Mouse (Mus musculus) gastrocnemius, postnatal 14 days (tissue): ENCODE measurements at regions not wholly inside any gene's neighbourhood (a gene's known extent, or its start where the extent isn't known, plus 50 kb on each side); places are given as distances from the start of the nearest gene placed in this dataset.

ENCODE experiments used
- DNase-seq: peaks from one replicate; pipeline ENCODE4 v3.0.0; 2021; ENCODE audit warnings: mixed read lengths
- intact Hi-C: fragments of 180-260 bp; cut with DNase I; formaldehyde crosslinking; loops from one replicate; pipeline ENCODE4 v1.15.1; 2025; ENCODE audit warnings: low total_unique reads

DNA sequence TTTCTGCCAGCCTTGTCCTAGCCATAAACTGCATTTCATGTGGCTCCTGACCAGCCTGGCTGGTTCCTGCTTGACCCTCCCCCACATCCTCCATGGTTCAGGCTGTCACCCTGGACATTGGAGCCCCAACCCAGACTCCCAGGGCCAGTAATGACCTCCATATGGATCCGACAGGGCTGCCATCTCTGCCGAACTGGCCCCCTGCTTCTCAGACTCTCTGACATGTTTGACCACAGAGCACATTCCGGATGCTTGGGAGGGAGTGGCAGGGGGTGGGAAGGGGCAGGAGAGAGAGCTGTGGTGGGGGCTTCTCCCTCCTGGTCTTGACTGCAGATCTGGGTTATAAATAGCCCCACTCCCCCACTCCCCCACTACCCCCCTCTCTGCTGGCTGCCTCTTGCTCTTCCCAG, 59.0 kb upstream of the Actrt2 start:
- DNase-seq: peak; percentile 1
- intact Hi-C loops: no loop called here

DNA sequence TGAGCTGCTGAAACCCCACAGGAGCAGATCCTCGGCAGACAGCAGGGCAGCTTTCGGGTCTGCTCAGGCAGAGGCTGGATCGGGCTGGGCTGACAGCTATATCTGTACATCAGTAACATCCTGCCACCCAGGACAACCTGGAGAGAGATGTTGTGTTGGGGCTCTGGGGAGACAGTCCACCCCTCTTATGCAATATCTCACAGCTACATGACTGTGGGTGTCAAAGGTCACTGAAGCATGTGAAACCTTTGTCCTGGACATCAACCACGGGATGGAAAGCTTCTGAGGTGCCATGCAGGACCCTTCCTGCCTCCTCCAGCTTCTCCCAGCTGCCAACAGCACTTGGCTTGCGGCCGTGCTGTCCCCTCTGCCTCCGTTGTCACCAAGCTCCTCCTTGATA, 60.3 kb upstream of the Actrt2 start:
- peak; percentile 1 for DNase-seq
- intact Hi-C loops: no loop called here

- intact Hi-C loops: no loop called here
- DNase-seq: peak; percentile 1
Measured at GRCm38 (mm10) chr4:154730646-154731045, 63.0 kb upstream of the Actrt2 start.

GRCm38 (mm10) chr4:154731345-154731744, 63.7 kb upstream of the Actrt2 start:
- intact Hi-C loops: no loop called here
- no peak for DNase-seq

- DNase-seq: peak; percentile 3
- intact Hi-C loops: no loop called here
Measured at GRCm38 (mm10) chr4:154736071-154736470, 68.4 kb upstream of the Actrt2 start.

DNA sequence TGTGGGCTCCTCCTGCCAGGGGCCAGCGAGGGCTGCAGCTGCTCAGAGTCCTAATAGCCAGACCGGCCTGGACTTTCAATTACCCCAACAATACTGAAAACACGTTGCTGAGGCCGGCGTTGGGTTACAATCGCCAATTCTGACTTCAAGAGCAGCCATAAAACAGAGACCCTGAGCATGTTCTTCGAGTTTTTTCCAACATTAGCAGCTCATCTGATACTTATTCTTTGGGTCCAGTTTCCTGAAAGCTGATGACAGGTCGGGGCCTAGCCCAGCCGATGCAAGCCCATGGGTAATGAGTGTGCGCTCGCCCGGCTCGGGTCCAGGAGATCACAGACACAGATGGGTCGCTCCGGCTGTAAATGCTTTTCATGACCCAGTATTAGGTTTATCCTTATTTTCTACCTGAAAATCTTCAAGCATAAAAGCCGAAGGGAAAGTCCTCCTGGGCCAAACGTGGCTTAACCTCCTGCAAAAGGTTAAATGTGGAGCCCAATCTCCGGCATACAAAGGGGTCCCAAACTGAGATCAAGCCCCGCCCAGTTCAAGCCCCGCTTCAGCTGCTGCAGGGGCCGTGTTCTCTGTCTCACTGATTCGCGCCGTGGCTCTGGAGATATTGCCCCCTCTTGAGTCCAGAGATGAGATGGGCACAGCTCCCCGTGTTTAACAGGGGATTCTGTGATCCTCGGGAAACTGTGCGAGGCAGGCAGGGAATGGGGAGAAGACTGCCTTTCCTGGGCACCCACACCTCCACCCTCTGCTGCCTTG, 73.6 kb upstream of the Actrt2 start:
- intact Hi-C loops: no loop called here

GRCm38 (mm10) chr4:154746323-154747005, 78.8 kb upstream of the Actrt2 start:
- DNase-seq: no peak
- intact Hi-C loops: no loop called here

More for the DNA sequence above, 73.6 kb upstream of the Actrt2 start:
- DNase-seq: peak; percentile 7

GRCm38 (mm10) chr4:154747006-154747343, 79.3 kb upstream of the Actrt2 start:
- intact Hi-C loops: no loop called here

DNA sequence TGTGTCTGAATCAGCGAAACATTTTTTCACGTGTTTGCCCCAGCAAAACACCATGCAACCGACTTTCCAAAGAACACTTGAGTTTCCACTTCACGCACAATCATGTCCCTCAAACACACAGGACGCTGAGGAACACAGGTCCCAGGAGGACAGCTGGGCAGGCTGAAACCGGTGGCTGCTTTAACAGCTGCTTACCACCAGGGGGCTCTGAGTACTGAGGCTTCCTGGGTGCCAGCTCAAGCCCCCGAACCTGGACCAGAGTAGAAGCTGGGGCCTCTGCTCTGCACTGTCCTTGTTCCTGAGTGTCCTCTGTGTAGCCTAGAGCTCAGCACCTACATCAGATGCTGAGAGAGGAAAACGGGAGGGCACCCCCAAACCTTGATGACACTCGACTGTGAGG, 81.5 kb upstream of the Actrt2 start:
- intact Hi-C loops: no loop called here
- DNase-seq: no peak

More at GRCm38 (mm10) chr4:154747006-154747343, 79.3 kb upstream of the Actrt2 start:
- DNase-seq: no peak

- no peak for DNase-seq
- intact Hi-C loops: no loop called here
Measured at GRCm38 (mm10) chr4:154749996-154750395, 82.3 kb upstream of the Actrt2 start.

DNA sequence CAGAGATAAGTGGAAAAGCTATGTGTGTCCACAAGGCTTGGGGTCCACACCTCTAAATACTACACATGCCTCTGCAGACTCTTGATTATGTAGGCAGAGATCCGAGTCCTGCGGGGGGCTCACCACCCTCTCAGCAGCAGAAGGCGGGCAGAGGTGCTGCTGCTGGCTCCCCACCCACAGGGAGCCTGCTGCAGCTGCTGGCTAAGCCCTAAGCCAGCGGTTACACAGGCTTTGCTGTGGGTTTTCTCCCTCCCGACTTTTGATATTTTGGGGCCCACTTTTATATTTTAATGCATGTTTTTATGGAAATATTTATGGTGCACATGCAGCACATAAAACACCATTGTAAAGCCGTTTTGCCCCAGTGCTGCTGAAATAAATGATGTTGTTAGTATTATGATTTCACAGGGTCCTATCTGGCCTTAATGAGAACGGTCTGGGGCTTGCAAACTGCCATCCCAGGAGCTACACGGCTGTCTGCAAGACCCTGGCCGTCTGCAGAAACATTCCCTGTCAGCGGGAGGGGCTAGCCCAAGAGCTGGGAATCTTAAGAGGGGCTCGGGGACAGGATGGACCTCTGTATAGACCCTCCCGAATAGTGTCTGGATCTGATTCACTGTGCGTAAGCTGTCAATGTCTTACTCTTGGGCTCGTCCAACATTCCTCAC, 82.9 kb upstream of the Actrt2 start:
- DNase-seq: no peak
- intact Hi-C loops: no loop called here

GRCm38 (mm10) chr4:154754445-154754844, 82.8 kb upstream of the Ttc34 start:
- intact Hi-C loops: no loop called here
- no peak for DNase-seq

- intact Hi-C loops: no loop called here
- DNase-seq: no peak
Measured at GRCm38 (mm10) chr4:154756740-154757446, 80.4 kb upstream of the Ttc34 start.

GRCm38 (mm10) chr4:154759881-154760280, 77.4 kb upstream of the Ttc34 start:
- intact Hi-C loops: no loop called here
- no peak for DNase-seq

GRCm38 (mm10) chr4:154764238-154764637, 73.0 kb upstream of the Ttc34 start:
- intact Hi-C loops: no loop called here
- DNase-seq: peak; percentile 45

GRCm38 (mm10) chr4:154766158-154766557, 71.1 kb upstream of the Ttc34 start:
- intact Hi-C loops: no loop called here
- DNase-seq: no peak

DNA sequence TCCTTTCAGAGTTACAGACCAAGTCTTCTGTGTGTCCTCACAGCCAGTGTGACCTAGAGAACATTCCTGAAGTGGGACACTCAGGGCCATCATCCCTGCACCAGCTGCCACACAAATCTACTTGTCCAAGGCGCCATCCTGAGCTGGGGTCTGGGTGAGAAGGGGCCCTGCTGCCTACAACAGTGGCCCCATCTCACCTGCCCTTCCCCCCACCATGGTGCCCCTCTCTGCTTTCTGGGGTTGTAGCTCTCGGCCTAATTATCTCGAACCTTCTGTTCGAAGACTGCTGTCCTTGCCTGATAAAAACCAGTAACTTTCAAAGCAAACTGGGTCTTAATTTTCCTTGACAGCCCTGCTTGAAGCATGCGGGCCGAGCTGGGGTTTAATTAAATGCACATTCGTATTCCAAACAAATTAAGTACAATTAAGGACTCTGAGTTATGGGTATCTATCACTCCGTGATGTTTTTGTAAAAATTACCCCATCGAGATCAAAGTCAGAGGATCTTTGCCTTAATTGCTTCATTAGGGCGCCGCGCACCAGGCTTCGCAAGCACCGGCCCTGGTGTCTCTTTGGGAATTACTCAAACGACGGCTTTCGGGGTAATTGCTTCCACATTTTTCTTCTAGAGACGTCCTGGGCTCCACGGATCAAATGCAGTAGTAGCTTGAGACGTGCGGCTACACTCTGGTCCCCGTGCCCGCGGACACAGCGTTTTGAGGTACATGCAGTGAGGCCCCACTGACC, 65.8 kb upstream of the Ttc34 start:
- no peak for DNase-seq
- intact Hi-C loops: no loop called here

DNA sequence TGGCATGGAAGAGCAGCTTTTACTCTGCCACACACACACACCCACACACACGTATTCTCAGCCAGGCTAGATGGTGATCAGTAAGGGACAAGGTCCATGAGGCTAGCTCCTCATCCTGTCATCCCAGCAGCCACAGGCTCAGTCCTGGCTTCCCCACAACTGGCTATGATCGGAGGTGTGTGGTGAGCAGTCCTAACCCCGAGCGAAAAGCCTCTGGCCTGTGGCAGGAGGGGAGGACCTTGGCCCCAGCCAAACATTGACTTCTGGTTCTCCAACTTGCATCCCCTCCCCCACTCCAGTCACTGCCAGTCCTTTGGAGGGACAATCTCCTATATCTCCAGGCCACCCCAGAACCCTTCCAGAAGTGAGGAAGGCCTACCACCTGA, 65.2 kb upstream of the Ttc34 start:
- intact Hi-C loops: no loop called here
- DNase-seq: no peak

DNA sequence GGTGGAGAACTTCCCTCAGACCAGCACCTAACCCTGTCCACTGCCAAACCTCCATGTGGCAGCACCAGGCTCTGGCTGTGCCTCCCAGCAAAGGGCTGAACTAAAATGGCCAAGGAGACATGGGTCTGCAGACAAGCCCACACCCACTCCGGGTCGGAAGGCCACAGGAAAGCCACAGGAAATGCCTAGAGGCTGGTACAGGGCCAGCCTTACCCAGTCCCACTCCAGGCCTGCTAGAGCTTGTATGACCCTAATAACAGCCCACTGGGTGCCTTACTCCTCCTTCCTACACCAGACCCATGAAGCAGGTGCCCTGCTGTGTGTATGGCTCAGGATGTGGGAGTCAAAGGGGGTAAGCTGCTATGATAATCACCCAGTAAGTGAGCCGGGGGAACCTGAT, 63.4 kb upstream of the Ttc34 start:
- DNase-seq: no peak
- intact Hi-C loops: no loop called here

DNA sequence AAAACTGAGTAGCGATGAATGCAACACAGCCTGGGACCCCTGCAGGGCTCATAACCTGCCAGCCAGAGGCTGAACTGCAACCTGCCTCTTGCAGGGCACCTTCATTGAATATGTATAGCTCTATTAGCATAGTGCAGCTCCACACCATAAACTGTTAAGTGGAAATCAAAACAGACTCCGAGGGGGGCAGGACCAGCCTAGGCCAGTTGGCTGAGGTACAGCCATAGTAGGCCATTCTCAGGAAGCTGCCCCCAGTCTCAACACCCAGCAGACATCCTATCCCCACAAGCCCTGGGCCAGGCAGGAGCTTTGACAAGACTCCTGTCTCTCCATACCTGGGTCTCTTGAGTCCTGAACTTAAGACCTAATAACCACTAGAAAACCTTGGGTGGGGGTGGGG, 62.9 kb upstream of the Ttc34 start:
- no peak for DNase-seq
- intact Hi-C loops: no loop called here
